Mouse (Mus musculus) erythroblast, adult 5-6 weeks (primary cell): ENCODE data around the gene OR5BS1P. TPM values are rescaled to one million over a fixed set of nuclear protein-coding genes. Genes with fewer than 3 reads are reported as not detected.

ENCODE experiments used
- total RNA-seq, 2 experiments: library from RNA; stranded (forward) in 1 of 2; stranded (reverse) in 1 of 2; fragments of 150-400 nt in 1 of 2; fragments of 200-764, 138-1000 nt in 1 of 2; gene quantifications; 2 replicates each; pipeline versions ENCODE4 v1.2.3 to v1.2.4; 2015 to 2017; ENCODE audit warnings: low replicate concordance in 2 of 2

The OR5BS1P gene
- total RNA-seq, 2 experiments from 2014 or later = not detected

Other genes starting within 250 kb of the OR5BS1P start
- not detected in 2 replicates for gene Gm44579, start 248.9 kb upstream of the OR5BS1P start, total RNA-seq (2015; ENCODE audit: low replicate concordance)
- not detected in 2 replicates for gene Gm44579, start 248.9 kb upstream of the OR5BS1P start, total RNA-seq (2017; ENCODE audit: low replicate concordance)
- not detected in 2 replicates for gene Olfr287, start 248.8 kb upstream of the OR5BS1P start, total RNA-seq (2015; ENCODE audit: low replicate concordance)
- gene Olfr287, start 248.8 kb upstream of the OR5BS1P start, total RNA-seq (2017; ENCODE audit: low replicate concordance) = not detected in 2 replicates
- gene Olfr286, start 235.4 kb upstream of the OR5BS1P start, total RNA-seq (2015; ENCODE audit: low replicate concordance) = not detected in 2 replicates
- gene Olfr286, start 235.4 kb upstream of the OR5BS1P start, total RNA-seq (2017; ENCODE audit: low replicate concordance) = not detected in 2 replicates
- not detected in 2 replicates for gene H1fnt, start 212.6 kb upstream of the OR5BS1P start, total RNA-seq (2015; ENCODE audit: low replicate concordance)
- not detected in 2 replicates for gene H1fnt, start 212.6 kb upstream of the OR5BS1P start, total RNA-seq (2017; ENCODE audit: low replicate concordance)
- not detected in 2 replicates for gene Zfp641, start 173.7 kb upstream of the OR5BS1P start, total RNA-seq (2015; ENCODE audit: low replicate concordance)
- gene Zfp641, start 173.7 kb upstream of the OR5BS1P start, total RNA-seq (2017; ENCODE audit: low replicate concordance) = 0.17 and 0.56 TPM in 2 replicates
- gene Olfr285, start 152.5 kb upstream of the OR5BS1P start, total RNA-seq (2015; ENCODE audit: low replicate concordance) = not detected in 2 replicates
- not detected in 2 replicates for gene Olfr285, start 152.5 kb upstream of the OR5BS1P start, total RNA-seq (2017; ENCODE audit: low replicate concordance)
- gene Olfr284, start 128.9 kb upstream of the OR5BS1P start, total RNA-seq (2015; ENCODE audit: low replicate concordance) = not detected in 2 replicates
- not detected in 2 replicates for gene Olfr284, start 128.9 kb upstream of the OR5BS1P start, total RNA-seq (2017; ENCODE audit: low replicate concordance)
- not detected in 2 replicates for gene Olfr283, start 89.0 kb upstream of the OR5BS1P start, total RNA-seq (2015; ENCODE audit: low replicate concordance)
- not detected in 2 replicates for gene Olfr283, start 89.0 kb upstream of the OR5BS1P start, total RNA-seq (2017; ENCODE audit: low replicate concordance)
- not detected in 2 replicates for gene Olfr282, start 38.7 kb upstream of the OR5BS1P start, total RNA-seq (2015; ENCODE audit: low replicate concordance)
- gene Olfr282, start 38.7 kb upstream of the OR5BS1P start, total RNA-seq (2017; ENCODE audit: low replicate concordance) = not detected in 2 replicates
- gene Olfr281, start 17.3 kb upstream of the OR5BS1P start, total RNA-seq (2015; ENCODE audit: low replicate concordance) = not detected in 2 replicates
- gene Olfr281, start 17.3 kb upstream of the OR5BS1P start, total RNA-seq (2017; ENCODE audit: low replicate concordance) = not detected in 2 replicates
- not detected in 2 replicates for gene Lalba, start 12.8 kb downstream of the OR5BS1P start, total RNA-seq (2015; ENCODE audit: low replicate concordance)
- not detected in 2 replicates for gene Lalba, start 12.8 kb downstream of the OR5BS1P start, total RNA-seq (2017; ENCODE audit: low replicate concordance)
- gene Olfr279, start 22.5 kb downstream of the OR5BS1P start, total RNA-seq (2015; ENCODE audit: low replicate concordance) = not detected in 2 replicates
- 0.17 TPM in 1 of 2 replicates, not detected in the other for gene Olfr279, start 22.5 kb downstream of the OR5BS1P start, total RNA-seq (2017; ENCODE audit: low replicate concordance)
- 15.9 and 17.1 TPM in 2 replicates for gene Kansl2, start 64.4 kb downstream of the OR5BS1P start, total RNA-seq (2015; ENCODE audit: low replicate concordance)
- gene Kansl2, start 64.4 kb downstream of the OR5BS1P start, total RNA-seq (2017; ENCODE audit: low replicate concordance) = 4.9 and 11.4 TPM in 2 replicates
- gene Ccnt1, start 101.0 kb downstream of the OR5BS1P start, total RNA-seq (2015; ENCODE audit: low replicate concordance) = 23.8 and 41.1 TPM in 2 replicates
- 37.2 and 38.3 TPM in 2 replicates for gene Ccnt1, start 101.0 kb downstream of the OR5BS1P start, total RNA-seq (2017; ENCODE audit: low replicate concordance)
- not detected in 2 replicates for gene 4930415O20Rik, start 101.1 kb downstream of the OR5BS1P start, total RNA-seq (2015; ENCODE audit: low replicate concordance)
- not detected in 2 replicates for gene 4930415O20Rik, start 101.1 kb downstream of the OR5BS1P start, total RNA-seq (2017; ENCODE audit: low replicate concordance)
- 4.8 and 26.8 TPM in 2 replicates for gene Adcy6, start 140.2 kb downstream of the OR5BS1P start, total RNA-seq (2015; ENCODE audit: low replicate concordance)
- gene Adcy6, start 140.2 kb downstream of the OR5BS1P start, total RNA-seq (2017; ENCODE audit: low replicate concordance) = 33.2 and 42.9 TPM in 2 replicates
- gene Cacnb3, start 160.9 kb downstream of the OR5BS1P start, total RNA-seq (2015; ENCODE audit: low replicate concordance) = not detected in 2 replicates
- gene Cacnb3, start 160.9 kb downstream of the OR5BS1P start, total RNA-seq (2017; ENCODE audit: low replicate concordance) = not detected in 2 replicates
- 9.4 and 10.4 TPM in 2 replicates for gene Ddx23, start 193.0 kb downstream of the OR5BS1P start, total RNA-seq (2015; ENCODE audit: low replicate concordance)
- gene Ddx23, start 193.0 kb downstream of the OR5BS1P start, total RNA-seq (2017; ENCODE audit: low replicate concordance) = 32.3 and 40.2 TPM in 2 replicates
- 4.4 TPM in 1 of 2 replicates, not detected in the other for gene Rnd1, start 207.6 kb downstream of the OR5BS1P start, total RNA-seq (2015; ENCODE audit: low replicate concordance)
- gene Rnd1, start 207.6 kb downstream of the OR5BS1P start, total RNA-seq (2017; ENCODE audit: low replicate concordance) = 0.42 and 2.2 TPM in 2 replicates
- not detected in 2 replicates for gene Ccdc65, start 238.3 kb downstream of the OR5BS1P start, total RNA-seq (2015; ENCODE audit: low replicate concordance)
- gene Ccdc65, start 238.3 kb downstream of the OR5BS1P start, total RNA-seq (2017; ENCODE audit: low replicate concordance) = not detected in 2 replicates